Mouse (Mus musculus): ENCODE measurements around the gene Eif5a2. TPM values are rescaled to one million over a fixed set of nuclear protein-coding genes. Genes with fewer than 3 reads are reported as not detected.
A peak's percentile ranks its signal among the peaks of the same experiment; 100 is the strongest.
"Not testable (repeated sequence)": the region's sequence is repeated elsewhere in the genome, so short reads cannot be mapped to it uniquely, and the experiment has no call there.

Eif5a2 gene
- total RNA-seq (2021), result 1 to 10 TPM; 1.3 to 1.9 TPM
- long read RNA-seq, experiment 1, result 0 reads
- long read RNA-seq, experiment 2, result 0 reads

DNA sequence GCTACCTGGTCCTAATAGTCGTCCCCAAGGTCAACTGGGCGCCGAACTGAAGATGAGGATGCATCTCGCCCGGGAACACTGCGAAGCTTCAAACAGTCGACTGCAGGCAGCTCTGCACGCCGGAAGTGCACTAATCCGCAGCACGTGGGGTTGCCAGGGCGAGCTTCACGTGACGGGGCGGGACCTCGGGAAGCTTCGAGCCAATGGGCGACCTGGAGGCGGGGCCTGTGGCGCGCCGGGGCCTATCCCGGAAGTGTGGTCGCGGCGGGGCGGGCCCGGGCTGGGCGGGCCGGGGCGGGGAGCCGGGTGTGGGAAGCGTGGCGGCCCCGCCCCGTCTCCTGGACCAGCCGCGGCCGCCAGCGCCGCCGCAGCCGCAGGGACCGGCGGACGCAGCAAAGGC is at the start of gene Eif5a2:
Gene Eif5a2 (plus strand): TSS at position 283 of the 400 bp plus-strand sequence.
- peak; percentile 91 to 95 for DNase-seq

DNA sequence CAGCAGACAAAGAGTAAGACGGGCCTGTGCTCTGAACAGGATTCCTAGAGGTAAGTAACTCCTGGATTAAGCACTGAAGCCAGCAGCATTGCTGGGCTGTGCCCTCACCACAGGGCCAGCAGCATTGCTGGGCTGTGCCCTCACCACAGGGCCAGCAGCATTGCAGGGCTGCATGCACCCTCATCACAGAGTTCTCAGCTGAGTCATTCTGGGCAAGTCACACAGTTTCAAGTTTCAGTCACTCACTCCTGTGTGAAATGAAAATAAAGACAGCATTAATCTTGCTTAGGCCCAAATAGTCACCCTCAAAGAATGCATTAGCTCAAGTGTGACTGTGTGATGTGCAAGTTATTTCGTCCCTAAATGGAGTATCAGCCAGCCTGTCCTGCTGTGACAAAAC is 46.4 kb upstream of the Eif5a2 start:
- DNase-seq, result peak in 1 of 2 experiments; percentile 2

DNA sequence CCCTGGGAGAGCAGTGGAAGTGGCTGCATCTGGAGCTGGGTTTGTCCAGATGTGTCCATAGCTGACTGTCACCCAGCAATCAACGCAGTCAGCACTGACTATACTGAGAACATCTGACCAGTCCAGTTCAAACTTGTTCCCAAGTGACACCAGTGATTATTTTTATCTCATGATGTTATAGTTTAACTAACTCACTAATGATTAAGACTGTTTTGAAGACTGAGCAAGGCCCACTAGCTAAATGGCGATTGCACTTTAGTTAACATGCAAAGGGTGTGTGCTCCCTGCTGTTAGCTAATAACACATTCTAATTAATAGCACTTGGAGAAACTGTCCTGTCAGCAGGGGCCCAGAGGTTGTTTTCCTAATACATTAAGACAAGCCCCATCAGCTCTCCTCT is 44.1 kb upstream of the Eif5a2 start:
- DNase-seq, result no peak

DNA sequence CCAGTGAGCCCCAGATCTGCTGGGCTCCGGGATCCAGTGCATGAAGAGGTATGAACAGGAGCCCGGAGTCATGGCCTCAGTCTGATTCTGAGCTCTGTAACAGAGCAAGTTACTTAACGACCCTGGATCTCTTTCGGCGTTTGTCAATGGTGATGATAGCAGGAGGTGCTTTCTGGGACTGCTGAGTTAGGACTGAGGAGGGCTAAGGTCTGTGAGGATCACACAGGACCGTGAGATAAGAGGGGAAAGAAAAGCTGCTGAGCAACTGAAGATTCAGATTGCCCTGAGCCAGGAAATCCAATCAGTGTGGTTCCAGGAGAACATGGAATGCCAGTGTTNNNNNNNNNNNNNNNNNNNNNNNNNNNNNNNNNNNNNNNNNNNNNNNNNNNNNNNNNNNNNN is 40.7 kb upstream of the Eif5a2 start:
- DNase-seq, result no peak

DNA sequence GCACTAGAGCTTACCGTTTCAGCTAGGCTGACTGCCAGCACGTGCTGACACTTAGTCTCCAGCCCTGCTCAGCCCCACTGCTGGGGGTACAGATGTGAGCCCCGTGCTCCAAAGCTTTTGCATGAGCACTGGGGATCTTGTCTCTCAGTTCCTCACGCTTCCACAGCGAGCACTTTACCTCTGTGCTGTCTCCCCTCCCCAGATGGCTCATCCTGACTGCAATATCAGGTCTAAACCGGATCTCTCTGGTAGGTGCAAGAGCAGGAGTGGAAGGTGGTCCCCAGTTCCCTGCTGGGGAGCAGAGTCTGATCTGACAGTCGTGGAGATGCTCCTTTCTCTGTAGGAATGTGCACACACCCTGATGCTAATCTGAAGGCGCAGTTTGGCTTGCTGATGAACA is 37.8 kb upstream of the Eif5a2 start:
- peak in 1 of 2 experiments; percentile 1 for DNase-seq

DNA sequence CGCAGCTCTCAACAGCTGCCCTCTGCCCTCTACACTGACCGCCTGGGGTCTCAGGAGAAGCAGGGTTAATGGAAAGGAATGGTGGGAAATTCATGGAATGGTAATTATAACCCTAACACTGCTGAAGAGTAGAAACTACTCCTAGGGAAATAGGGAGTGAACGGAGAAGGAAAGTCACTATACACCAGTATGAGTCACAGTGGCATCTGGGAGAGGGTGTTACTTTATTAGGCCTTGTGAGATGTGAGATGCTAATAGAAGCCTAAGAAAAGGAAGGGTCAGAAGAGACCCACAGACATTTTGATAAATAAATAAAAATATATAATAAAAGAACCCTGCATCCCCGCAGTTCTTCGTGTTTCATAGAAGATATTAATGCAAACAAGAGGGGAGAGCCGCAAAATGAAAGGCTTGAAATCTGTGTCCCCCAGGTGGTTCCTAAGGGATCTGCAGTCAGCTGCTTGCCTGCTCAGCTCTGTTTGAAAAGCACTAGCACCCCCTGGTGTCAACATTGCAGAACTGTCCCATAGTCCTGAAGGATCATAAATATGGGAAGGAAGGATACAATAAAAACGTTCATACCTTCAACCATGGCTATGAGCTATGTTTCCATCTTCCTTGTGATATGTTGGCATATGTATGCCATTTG is 35.1 kb upstream of the Eif5a2 start:
- DNase-seq, result peak; percentile 71 to 84

DNA sequence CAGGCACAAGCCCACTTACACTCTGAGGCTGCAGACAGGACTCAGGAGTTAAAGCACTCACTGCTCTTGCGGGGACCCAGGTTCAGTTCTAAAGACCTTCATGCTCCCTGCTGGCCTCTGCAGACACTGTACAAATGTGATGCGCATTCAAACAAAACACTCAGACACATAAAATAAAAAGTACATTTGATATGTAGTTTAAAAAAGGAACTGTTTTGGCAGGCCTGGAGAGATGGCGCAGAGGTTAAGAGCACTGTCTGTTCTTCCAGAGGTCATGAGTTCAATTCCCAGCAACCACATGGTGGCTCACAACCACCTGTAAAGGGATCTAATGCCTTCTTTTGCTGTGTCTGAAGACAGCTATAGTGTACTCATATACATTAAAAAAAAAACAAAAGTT is 32.9 kb upstream of the Eif5a2 start:
- no peak for DNase-seq

DNA sequence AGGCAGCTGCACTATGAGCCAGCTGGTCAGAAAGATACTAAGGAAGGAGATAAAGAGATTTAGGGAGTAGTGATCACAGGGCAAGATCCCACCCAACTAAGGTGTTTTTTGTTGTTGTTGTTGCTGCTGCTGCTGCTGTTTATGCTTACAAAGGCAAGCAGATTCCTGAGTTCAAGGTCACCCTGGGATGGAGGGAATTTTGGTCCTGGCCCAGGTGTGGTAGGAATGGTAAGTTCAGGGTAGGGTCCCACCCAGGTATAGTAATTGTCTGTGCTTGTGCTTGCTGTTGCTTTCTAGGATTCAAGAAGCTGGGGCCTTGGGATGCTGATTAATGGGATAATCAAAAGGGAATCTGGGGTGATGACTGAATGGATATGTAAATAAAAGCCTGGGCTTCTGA is 32.1 kb upstream of the Eif5a2 start:
- no peak for DNase-seq

DNA sequence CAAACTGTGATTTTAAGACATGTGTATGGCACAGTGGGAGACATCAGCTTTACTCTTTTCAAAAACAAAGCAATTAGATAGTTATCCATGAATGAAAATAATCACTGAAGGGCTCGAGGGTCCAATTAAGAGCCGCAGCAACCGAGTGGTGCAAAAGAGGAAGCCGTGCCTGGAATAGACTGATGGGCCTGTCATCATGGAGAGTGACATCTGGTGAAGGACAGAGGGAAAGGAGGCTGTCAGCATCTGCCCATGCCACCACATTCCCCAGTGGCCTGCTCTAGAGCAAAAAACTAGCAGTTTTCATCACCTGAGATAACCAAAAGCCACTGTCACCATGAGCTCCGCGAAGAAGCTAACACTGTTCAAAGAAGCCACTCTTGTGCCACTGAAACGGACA is 25.6 kb upstream of the Eif5a2 start:
- no peak for DNase-seq

DNA sequence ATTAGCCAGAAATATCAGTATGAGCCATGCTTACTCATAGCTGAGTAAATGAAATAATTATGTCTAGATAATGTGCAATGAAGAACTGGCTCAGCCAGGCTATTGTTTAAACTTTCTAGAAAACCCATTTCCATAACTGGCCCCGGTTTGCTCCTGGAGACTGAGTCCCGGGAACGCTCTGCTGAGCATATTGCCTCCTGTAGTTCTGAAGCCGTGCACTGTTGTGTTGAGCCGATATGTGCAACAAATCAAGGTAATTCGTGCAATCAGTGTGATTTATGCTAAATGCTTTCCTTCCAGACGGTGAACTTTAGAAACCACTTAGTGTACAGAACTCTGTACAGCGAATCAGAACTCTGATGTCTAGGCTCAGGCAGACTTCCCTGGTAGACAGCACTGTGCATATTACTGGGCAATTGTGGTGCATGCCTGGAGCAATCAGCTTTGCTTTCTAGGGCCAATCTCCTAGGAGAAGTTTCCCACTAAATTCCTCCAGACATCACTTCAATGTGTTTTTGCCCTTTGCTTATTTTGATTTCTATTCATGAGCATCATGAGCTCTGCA is 19.8 kb upstream of the Eif5a2 start:
- no peak for DNase-seq

DNA sequence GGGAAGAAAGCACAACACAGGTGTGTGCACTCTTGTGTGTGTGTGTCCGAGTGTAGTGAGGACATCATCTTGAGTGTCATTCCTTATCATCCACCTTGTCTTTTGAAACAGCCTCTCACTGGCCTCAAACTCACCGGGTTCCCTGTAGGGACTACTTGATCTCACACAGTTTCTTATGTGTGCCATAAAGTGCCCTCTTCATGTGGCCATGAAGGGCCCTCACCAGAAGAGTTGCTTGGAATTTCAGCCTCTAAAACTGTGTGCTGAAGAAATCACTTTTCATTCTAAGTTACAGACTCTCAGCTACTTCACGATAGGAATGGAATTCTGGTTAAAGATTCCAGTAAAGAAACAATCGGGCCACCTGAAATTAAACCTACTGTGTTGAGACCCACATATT is 14.1 kb upstream of the Eif5a2 start:
- no peak for DNase-seq

DNA sequence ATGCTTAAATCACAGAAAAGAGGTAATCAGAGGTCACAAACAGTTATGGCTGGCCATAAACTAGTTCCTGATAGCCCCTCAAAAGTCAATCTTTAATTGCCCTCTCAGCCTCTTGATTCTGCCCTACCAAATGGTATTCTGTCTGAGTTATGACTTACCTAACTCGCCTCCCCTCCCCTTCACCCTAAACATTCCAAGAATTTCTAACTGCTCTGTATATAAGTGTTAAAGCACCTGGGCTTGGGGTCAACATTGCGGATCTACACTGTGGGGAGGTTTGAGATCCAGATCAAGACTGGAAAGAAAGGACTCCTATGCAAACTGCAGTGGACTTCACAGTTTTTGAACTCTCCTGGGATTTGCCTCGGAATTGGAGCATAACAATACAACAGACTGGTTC is 12.9 kb upstream of the Eif5a2 start:
- no peak for DNase-seq

DNA sequence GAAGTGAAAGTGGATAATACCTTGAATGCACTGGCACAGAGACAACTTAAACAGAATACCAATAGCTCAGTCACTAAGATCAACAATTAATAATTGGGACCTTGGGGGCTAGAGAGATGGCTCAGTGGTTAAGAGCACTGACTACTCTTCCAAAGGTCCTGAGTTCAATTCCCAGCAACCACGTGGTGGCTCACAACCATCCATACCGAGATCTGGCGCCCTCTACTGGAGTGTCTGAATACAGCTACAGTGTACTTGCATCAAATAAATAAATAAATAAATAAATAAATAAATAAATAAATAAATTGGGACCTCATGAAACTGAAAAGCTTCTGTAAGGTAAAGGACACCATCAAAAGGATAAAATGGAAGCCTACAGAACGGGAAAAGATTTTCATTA is 8.2 kb upstream of the Eif5a2 start:
- DNase-seq, result not testable (repeated sequence)

DNA sequence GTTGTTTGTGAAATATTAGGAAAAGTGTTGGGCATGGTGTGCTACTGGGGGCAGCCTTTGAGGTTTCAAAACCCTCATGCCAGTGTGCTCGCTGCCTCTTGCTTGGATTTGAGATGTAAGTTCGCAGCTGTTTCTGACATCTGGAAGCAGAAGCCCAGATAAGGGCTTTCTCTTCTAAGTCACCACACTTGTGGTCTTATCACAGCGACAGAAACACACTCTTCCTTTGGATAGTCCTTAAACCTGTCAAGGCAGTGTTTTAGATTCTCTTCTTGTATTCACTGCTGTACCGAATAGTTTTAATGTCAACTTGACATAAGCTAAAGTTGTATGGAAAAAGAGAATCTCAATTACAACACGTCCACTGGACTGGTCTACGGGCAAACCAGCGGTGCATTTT is 5.7 kb upstream of the Eif5a2 start:
- DNase-seq, result no peak

DNA sequence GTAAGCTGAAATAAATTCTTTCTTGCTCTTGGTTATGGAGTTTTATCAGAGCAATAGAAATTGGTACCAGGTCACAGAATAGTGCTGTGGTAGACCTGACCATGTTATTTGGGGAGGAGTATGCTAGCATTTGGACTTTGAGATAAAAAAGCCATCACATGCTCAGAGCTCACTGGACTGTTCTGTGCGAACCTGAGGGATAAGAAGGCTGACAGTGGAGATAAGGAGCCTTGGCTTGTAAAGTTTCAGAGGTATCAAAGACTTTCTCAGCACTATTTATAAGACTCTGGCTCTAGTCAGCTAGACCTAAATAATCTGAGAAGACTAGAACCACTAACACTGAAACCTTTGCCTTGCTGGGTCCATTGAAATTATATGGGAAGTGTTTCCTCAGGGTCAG is 5.1 kb upstream of the Eif5a2 start:
- DNase-seq, result no peak

DNA sequence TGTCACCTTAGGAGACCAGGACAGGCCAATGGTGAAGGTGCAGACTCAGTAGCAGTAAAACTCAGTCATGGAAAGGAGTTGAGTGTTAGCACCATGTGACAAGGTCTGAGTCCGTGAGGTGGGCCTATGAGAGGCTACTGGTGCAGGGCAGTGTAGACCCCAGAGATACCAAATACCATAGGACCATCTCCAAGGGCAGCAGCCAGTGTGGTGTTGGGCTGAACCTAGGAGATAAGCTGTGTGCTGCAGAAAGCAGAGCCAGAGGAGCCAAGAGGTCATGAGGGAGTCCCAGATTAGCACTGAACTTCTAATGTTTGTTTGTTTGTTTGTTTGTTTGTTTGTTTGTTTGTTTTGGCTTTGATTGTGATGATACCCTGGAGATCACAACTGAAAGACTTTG is 4.6 kb upstream of the Eif5a2 start:
- DNase-seq, result no peak

DNA sequence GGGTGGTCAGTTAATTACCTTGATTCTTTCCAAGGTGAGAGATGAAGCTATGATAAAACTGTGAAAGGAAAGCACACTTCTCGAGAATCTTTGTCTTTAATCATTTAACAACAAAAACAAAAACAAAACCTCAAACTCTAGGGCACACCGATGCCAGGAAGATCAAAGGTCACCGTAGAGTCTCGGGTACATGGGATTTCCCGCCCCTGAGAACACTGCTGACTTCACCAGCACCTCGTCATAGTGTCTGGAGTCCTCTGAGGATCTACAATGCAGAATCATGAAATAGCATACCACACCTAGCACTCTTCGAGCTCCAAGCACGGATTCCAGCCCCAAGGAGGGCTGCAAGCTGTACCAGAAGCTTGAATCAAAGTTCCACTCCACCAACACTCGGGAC is 565 bp upstream of the Eif5a2 start:
- no peak for DNase-seq

DNA sequence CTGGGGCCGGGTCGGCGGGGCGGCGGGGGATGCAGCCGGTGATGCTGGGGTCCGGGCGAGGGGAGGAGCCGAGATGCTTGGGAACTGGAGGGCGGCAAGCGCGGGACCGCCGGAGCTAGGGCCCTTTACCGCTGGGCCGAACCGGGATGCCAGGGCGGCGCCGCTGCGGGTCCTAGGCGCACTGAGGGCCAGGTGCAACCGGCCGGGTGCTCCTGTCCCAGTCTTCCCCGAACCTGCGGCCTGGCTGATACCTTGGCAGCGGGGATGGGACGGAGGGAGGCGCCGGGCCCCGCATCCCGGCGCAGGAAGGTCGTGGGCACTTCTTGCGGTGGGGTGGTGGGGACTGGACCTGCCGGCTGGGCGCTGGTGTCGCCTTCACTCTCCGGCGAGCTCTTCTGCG is 346 bp downstream of the Eif5a2 start:
- DNase-seq, result no peak

DNA sequence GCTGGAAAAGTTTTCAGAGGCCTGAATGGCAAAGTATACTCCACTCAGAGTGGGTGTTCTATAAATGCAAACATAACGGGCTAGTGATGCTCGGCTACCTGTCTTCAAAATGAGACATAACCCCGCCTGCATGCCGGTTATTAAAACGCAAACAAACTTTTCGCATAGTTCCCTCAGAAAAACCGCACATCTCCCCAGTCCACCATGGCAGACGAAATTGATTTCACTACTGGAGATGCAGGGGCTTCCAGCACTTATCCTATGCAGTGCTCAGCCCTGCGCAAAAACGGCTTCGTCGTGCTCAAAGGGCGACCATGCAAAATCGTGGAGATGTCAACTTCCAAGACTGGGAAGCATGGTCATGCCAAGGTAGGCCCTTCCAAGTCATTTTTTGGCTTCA is 772 bp downstream of the Eif5a2 start:
- no peak for DNase-seq

DNA sequence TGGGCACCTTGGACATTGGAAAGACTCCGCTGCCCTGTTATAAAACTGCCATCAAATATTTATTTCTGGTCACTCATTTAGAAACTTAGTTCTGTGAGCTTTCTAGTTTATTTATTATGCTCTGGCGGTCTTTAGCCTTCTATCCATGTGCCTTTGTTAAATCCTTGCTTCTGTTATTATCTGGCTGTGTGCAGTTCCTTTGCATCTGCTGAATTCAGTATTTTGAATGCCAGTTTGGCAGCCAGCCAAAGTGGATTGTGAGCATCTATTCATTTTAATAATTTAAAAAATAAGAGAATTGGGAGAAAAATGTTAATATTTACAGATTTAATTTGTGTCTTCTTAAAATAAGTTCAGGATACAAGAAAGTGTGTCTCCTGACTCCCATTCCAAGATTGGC is 3.1 kb downstream of the Eif5a2 start:
- no peak for DNase-seq

DNA sequence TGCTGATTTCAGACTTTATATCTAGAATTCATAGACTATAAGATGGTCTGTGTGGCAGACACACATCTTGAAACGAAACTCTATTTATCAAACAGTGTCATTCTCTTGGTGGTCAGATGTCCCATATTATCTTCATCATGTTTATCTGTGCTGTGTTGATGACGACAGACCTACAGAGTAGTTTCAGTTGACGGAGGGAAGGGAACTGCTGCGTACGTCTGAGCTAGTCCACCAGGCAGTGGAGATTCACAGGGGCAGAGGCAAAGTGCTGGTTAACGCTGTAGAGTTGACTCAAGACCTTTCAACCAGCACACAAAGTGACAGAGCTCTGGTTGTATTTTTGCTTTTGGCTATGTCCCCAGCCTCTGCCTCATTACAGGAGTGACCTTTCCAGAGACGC is 13.8 kb downstream of the Eif5a2 start:
- no peak for DNase-seq

DNA sequence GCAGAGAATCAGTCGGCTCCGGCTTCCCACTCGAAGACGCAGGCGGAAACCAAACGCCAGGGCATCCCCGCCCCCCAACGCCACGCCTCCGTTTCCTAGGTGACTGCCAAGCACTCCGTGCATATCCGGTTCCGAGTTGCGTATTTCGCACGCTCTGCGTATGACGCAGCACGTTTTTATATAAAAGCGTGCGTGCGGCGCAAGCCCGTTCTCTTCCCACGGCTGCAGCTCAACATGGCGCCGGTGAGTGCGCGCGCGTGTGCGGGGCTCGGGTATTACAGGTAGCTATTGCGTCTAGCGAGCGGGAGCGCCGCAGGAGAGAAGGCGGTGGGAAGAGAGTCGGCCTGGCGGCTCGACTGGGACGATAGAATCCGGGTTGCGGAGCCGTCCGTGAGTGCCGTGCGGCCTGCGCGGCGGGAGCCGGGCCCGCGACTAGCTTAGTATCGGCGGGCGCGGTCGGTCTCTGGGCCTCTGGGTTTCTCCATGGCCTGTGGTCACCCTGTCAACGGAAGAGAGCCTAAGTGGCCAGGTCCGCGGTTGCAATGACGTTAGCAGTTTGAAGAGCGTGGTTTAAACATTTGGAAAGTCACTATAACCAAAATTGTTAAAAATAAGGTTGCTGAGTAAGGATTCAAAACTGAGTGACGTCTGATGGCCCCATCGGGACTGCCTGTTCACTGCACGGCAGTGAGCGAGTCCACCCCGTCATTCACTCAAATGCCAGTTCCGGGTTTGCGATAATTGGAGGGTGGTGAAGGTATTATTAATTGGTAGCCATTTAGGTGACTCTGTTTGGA is 24.4 kb downstream of the Eif5a2 start, which contains the start of gene Rpl22l1:
Gene Rpl22l1 (plus strand): TSS at position 136 of the 797 bp plus-strand sequence.
- peak; percentile 100 for DNase-seq

DNA sequence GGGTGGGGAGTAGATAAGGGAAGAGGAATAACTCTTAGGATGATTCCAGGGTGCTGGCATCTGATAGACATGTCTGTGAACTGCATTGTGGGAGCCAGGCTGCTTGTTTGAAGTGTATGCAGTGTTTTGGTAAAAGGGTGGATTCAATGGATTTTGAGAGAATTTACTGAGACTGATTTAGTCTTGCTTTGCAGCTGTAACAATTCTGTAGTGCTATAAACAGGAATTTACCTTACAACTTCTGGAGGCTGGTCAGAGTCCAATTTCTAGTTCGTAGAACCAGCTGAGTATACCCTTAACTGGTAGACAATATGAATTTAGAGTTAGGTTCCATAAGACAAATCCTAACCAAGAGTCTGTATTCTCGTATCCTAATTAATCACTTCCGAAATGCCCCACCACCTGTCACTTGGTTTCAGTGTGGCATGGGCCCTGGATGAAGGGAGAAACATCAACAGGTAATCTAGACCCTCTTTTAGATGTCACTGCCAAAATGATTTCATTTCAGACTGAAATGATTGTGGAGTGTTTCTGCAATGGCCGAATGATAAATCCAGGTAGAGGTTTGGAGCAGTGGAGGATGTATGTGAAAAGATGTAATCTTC is 27.1 kb downstream of the Eif5a2 start:
- no peak for DNase-seq
